Mouse (Mus musculus) liver, embryonic 12.5 days (tissue): ENCODE data around the gene Ahcyl2. TPM values are rescaled to one million over a fixed set of nuclear protein-coding genes. Genes with fewer than 3 reads are reported as not detected.

Experiments used
- ATAC-seq: fragments of 200-750 bp; cut with Nextera tagmentation; 2 replicates; pipeline ENCODE4 v1.8.0; 2017; ENCODE audit warnings: moderate number of reproducible peaks, mild to moderate bottlenecking, moderate library complexity
- H3K27ac ChIP-seq: fragments of 300-500 bp; sonication (generic); 2 replicates; pipeline ENCODE4 v1.5.1; 2016; ENCODE audit warnings: mild to moderate bottlenecking
- H3K27me3 ChIP-seq: fragments of 300-500 bp; sonication (generic); replicated peaks from 2 replicates; pipeline ENCODE4 v1.6.1; 2016; ENCODE audit warnings: mild to moderate bottlenecking, moderate library complexity
- H3K36me3 ChIP-seq: fragments of 300-500 bp; sonication (generic); 2 replicates; pipeline ENCODE4 v1.6.1; 2016; ENCODE audit warnings: mild to moderate bottlenecking, moderate library complexity
- H3K4me1 ChIP-seq: fragments of 300-500 bp; sonication (generic); 2 replicates; pipeline ENCODE4 v1.6.1; 2016
- H3K4me2 ChIP-seq: fragments of 300-500 bp; sonication (generic); 2 replicates; pipeline ENCODE4 v1.6.1; 2016; ENCODE audit warnings: mild to moderate bottlenecking, moderate library complexity
- H3K4me3 ChIP-seq: fragments of 300-500 bp; sonication (generic); 2 replicates; pipeline ENCODE4 v1.5.1; 2016; ENCODE audit warnings: mild to moderate bottlenecking, moderate library complexity
- H3K9ac ChIP-seq: fragments of 300-500 bp; sonication (generic); 2 replicates; pipeline ENCODE4 v1.6.1; 2016; ENCODE audit warnings: mild to moderate bottlenecking, moderate library complexity
- H3K9me3 ChIP-seq: fragments of 300-500 bp; sonication (generic); replicated peaks from 2 replicates; pipeline ENCODE4 v1.6.1; 2016; ENCODE audit warnings: mild to moderate bottlenecking, moderate library complexity
- WGBS: fragments of 180-500 bp; shearing (Covaris S2); methylation state at CpG from one replicate; pipeline ENCODE4 v1.1.7; 2016; ENCODE audit not compliant: insufficient replicate concordance; 5-methylcytosine and 5-hydroxymethylcytosine counted together
- polyA plus RNA-seq: library from polyadenylated mRNA; unstranded; fragments of >200 nt; fragmentation: Nextera tagmentation; extraction: Ambion mirVana; gene quantifications from 2 replicates; pipeline ENCODE4 v1.2.1, GENCODE M21; 2016

The Ahcyl2 gene
- polyA plus RNA-seq, 1 experiment from 2014 or later = 8.6 TPM

- no peak overlapping the region for H3K27ac ChIP-seq
- no peaks in the 10 kb centered on the region for H3K36me3 ChIP-seq
- 74% methylated on average over 1 of the region's 1 CpGs for WGBS
- H3K27me3 ChIP-seq = no peaks in the 10 kb centered on the region
- H3K4me1 ChIP-seq = peaks cover 46% of the 10 kb centered on the region
- no peaks in the 10 kb centered on the region for H3K9me3 ChIP-seq
- H3K9ac ChIP-seq = no peak overlapping the region
- H3K4me2 ChIP-seq = no peak overlapping the region
- no peak overlapping the region for H3K4me3 ChIP-seq
- no peak for ATAC-seq
These were observed 6.3 kb downstream of the Ahcyl2 start for GRCm38 (mm10) chr6:29774161-29774560.

- Histone ChIP-seq H3K4me3 (no peak overlapping the region), H3K27me3 (no peaks in the 10 kb centered on the region), H3K9me3 (no peaks in the 10 kb centered on the region), H3K4me2 (no peak overlapping the region), H3K27ac (no peak overlapping the region), H3K9ac (no peak overlapping the region), H3K36me3 (no peaks in the 10 kb centered on the region), H3K4me1 (peaks cover 36% of the 10 kb centered on the region)
- ATAC-seq = no peak
- 78% methylated on average over 1 of the region's 1 CpGs for WGBS
These were observed 7.8 kb downstream of the Ahcyl2 start for GRCm38 (mm10) chr6:29775609-29776008.

DNA sequence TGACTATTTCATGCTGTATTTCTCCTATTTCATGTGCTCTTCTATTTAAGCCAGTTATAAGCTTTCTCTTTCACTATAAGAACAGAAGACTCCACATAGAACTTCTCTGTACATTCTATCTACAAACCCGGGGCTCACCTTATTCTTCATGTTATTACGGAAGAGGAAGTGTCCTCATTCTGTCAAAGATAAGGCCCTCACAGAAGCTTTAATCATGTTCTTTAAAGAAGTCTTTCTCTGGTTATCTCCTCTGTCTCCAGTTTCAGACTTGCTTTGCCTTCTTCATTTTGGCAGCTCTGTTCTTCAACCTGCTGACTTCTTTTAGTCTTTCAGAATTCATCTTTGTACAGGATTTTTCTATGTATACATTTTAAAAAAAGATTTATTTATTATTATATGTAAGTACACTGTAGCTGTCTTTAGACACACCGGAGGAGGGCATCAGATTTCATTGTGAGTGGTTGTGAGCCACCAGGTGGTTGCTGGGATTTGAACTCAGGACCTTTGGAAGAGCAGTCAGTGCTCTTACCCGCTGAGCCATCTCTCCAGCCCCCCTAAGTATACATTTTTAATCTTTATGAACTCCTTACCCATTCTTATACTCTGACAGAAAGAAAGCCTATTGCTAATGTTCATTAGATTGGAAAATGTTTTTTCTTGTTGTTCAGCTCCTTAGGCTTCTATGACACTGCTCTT, 8.9 kb downstream of the Ahcyl2 start:
- Histone ChIP-seq H3K9me3 (no peaks in the 10 kb centered on the region), H3K4me1 (peaks cover 29% of the 10 kb centered on the region), H3K36me3 (no peaks in the 10 kb centered on the region), H3K27me3 (no peaks in the 10 kb centered on the region), H3K9ac (peak overlapping the region; percentile 31; the same call in 1 of the 2 replicates), H3K4me3 (no peak overlapping the region), H3K27ac (no peak overlapping the region), H3K4me2 (peak overlapping the region; percentile 30)
- ATAC-seq = no peak
- WGBS = 43% methylated on average over 4 of the region's 4 CpGs

DNA sequence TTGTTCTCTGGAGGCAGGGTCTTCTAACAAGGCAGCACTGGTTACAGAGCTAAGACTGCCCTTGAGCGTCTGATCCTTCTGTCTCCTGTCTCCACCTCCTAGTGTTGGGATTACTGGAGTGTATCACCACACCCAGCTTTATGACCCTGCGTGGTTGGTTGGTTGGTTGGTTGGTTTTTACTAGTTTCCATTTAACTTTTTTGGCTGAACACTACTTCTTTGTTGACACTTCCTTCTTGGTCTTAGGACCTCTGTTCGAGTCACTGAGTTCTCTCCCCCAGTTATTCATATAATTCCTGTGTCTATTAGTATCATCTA, 9.4 kb downstream of the Ahcyl2 start:
- peaks cover 32% of the 10 kb centered on the region for H3K4me1 ChIP-seq
- no peak for ATAC-seq
- H3K4me3 ChIP-seq = no peak overlapping the region
- H3K9me3 ChIP-seq = no peaks in the 10 kb centered on the region
- H3K27me3 ChIP-seq = no peaks in the 10 kb centered on the region
- no peak overlapping the region for H3K4me2 ChIP-seq
- no peaks in the 10 kb centered on the region for H3K36me3 ChIP-seq
- 78% methylated on average over 3 of the region's 3 CpGs for WGBS
- no peak overlapping the region for H3K27ac ChIP-seq
- H3K9ac ChIP-seq = peak overlapping the region; percentile 31; the same call in 1 of the 2 replicates

GRCm38 (mm10) chr6:29780082-29780481, 12.3 kb downstream of the Ahcyl2 start:
- Histone ChIP-seq H3K4me1 (peaks cover 54% of the 10 kb centered on the region), H3K27me3 (no peaks in the 10 kb centered on the region), H3K27ac (no peak overlapping the region), H3K4me2 (no peak overlapping the region), H3K9me3 (no peaks in the 10 kb centered on the region), H3K9ac (no peak overlapping the region), H3K4me3 (no peak overlapping the region), H3K36me3 (no peaks in the 10 kb centered on the region)
- ATAC-seq = no peak

DNA sequence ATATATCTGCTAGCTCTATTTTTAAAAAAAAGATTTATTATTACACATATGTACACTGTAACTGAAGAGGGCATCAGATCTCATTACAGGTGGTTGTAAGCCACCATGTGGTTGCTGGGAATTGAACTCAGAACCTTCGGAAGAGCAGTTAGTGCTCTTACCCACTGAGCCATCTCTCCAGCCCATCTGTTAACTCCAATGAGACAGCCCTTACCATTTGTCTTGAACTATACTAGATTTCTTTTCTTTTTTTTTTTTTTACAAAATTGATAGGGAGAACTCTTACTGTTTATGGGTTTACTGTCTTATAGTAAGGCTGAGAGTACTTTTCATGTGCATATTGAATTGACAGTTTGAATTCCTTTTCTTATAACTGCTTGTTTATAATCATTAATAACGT, 12.8 kb downstream of the Ahcyl2 start:
- peaks cover 57% of the 10 kb centered on the region for H3K4me1 ChIP-seq
- WGBS = 80% methylated on average over 2 of the region's 2 CpGs
- no peak overlapping the region for H3K4me3 ChIP-seq
- no peak for ATAC-seq
- no peaks in the 10 kb centered on the region for H3K9me3 ChIP-seq
- H3K9ac ChIP-seq = no peak overlapping the region
- no peaks in the 10 kb centered on the region for H3K27me3 ChIP-seq
- H3K4me2 ChIP-seq = no peak overlapping the region
- no peak overlapping the region for H3K27ac ChIP-seq
- H3K36me3 ChIP-seq = no peaks in the 10 kb centered on the region

DNA sequence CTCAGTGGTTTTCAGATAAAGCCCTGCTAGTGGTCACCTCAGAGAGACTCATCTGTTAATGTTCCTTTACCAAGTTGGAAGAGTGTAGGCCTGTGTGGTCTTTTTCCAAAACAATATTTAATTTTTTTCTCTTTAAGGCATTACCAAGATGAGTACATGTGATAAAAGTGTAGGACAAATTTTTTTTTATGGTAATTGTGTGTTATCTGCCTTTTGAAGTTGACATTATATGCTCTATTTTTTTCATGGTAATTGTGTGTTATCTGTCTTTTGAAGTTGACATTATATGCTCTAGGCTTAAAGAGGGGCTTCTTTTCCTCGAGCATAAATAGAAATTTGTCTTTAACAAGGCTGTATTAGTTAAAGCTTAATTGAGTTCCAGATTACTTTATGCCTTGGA, 14.4 kb downstream of the Ahcyl2 start:
- WGBS = 47% methylated on average over 1 of the region's 1 CpGs
- Histone ChIP-seq H3K9me3 (no peaks in the 10 kb centered on the region), H3K27ac (no peak overlapping the region), H3K9ac (no peak overlapping the region), H3K36me3 (no peaks in the 10 kb centered on the region), H3K27me3 (no peaks in the 10 kb centered on the region), H3K4me3 (no peak overlapping the region), H3K4me2 (no peak overlapping the region), H3K4me1 (peaks cover 50% of the 10 kb centered on the region)
- no peak for ATAC-seq

DNA sequence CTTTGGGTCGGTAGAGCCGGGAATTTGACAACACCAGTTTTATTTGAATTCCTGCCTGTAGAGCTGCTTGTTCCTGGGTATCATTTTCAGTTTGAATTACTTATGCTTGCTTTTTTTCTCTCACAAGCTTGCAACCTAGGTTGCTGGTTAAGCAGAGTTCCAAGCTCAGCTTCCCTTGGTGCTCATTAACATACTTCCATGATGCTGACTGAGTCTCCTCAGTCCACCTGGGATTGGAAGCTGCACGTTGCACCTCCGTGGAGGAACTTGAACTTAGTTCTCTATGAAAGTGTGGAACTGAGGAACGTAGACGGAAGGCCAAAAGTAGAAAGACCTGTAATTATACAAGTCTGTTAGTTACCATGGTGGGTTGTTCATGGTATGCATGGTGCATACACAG, 16.1 kb downstream of the Ahcyl2 start:
- no peaks in the 10 kb centered on the region for H3K27me3 ChIP-seq
- no peaks in the 10 kb centered on the region for H3K9me3 ChIP-seq
- peak overlapping the region; percentile 46; the same call in 1 of the 2 replicates for H3K27ac ChIP-seq
- H3K36me3 ChIP-seq = no peaks in the 10 kb centered on the region
- WGBS = 83% methylated on average over 6 of the region's 6 CpGs
- no peak overlapping the region for H3K9ac ChIP-seq
- H3K4me1 ChIP-seq = peaks cover 43% of the 10 kb centered on the region
- H3K4me3 ChIP-seq = no peak overlapping the region
- 0 out of 2 replicates have a peak, but pooled peaks have one; percentile 13 for ATAC-seq
- peak overlapping the region; percentile 47 for H3K4me2 ChIP-seq

DNA sequence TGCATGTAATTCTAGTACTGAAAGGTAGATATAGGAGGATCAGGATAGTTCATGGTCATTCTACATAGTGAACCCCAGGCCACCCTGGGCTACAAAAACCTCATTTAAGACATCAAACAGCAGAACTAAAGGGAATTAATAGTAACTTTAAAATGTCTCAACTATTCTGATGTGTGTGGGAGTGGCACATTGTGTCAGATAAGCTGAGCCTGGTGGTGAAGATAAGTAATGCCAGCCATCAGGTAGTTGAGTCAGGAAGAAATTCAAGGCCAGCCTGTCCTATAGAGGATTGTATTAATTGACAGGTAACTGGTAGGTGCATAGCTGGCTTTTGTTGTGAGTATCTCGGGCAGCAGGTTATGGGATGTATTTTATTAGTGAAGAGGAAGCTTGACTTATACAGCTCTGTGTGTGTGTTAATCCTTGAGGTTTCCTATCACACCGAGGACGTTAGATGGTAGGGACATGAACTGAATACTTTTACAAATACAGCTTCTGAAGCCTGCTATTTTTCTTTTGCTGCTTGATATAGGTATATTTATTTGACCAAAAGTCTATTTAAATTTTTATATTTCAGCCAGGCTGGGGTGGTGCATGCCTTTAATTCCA, 16.7 kb downstream of the Ahcyl2 start:
- H3K4me1 ChIP-seq = peaks cover 43% of the 10 kb centered on the region
- H3K4me2 ChIP-seq = peak overlapping the region; percentile 47
- WGBS = 51% methylated on average over 3 of the region's 3 CpGs
- peak; percentile 90 for ATAC-seq
- no peaks in the 10 kb centered on the region for H3K36me3 ChIP-seq
- no peaks in the 10 kb centered on the region for H3K9me3 ChIP-seq
- H3K4me3 ChIP-seq = 0 out of 2 replicates have a peak overlapping the region, but pooled peaks have one; percentile 4
- H3K27me3 ChIP-seq = no peaks in the 10 kb centered on the region
- H3K9ac ChIP-seq = no peak overlapping the region
- H3K27ac ChIP-seq = peak overlapping the region; percentile 46; the same call in 1 of the 2 replicates

DNA sequence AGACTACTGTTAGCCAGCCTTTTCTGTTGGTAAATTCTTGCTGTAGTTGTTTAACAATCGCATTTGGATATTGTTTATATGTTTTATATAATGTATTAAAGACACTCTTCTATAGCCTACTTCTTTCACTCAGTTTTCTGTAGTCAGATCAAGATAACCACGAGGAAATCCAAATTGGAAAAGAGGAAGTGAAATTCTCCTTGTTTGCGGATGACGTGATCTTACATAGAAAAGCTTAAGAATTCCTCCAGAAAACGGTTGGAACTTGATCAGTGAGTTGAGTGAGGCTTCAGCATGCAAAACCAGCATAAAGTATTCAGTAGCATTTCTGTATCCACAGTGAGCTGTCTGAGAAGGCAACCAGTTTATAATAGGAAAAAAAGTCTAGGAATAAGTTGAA, 17.9 kb downstream of the Ahcyl2 start:
- Histone ChIP-seq H3K4me2 (no peak overlapping the region), H3K9ac (no peak overlapping the region), H3K4me3 (no peak overlapping the region), H3K36me3 (no peaks in the 10 kb centered on the region), H3K27ac (no peak overlapping the region), H3K27me3 (no peaks in the 10 kb centered on the region), H3K4me1 (peaks cover 43% of the 10 kb centered on the region), H3K9me3 (no peaks in the 10 kb centered on the region)
- ATAC-seq = no peak
- 55% methylated on average over 5 of the region's 5 CpGs for WGBS

- WGBS = 68% methylated on average over 3 of the region's 3 CpGs
- no peak overlapping the region for H3K9ac ChIP-seq
- no peak for ATAC-seq
- no peaks in the 10 kb centered on the region for H3K36me3 ChIP-seq
- H3K27ac ChIP-seq = no peak overlapping the region
- H3K4me2 ChIP-seq = no peak overlapping the region
- no peaks in the 10 kb centered on the region for H3K27me3 ChIP-seq
- peaks cover 29% of the 10 kb centered on the region for H3K4me1 ChIP-seq
- no peak overlapping the region for H3K4me3 ChIP-seq
- no peaks in the 10 kb centered on the region for H3K9me3 ChIP-seq
These were observed 21.1 kb downstream of the Ahcyl2 start for GRCm38 (mm10) chr6:29788779-29789350.

DNA sequence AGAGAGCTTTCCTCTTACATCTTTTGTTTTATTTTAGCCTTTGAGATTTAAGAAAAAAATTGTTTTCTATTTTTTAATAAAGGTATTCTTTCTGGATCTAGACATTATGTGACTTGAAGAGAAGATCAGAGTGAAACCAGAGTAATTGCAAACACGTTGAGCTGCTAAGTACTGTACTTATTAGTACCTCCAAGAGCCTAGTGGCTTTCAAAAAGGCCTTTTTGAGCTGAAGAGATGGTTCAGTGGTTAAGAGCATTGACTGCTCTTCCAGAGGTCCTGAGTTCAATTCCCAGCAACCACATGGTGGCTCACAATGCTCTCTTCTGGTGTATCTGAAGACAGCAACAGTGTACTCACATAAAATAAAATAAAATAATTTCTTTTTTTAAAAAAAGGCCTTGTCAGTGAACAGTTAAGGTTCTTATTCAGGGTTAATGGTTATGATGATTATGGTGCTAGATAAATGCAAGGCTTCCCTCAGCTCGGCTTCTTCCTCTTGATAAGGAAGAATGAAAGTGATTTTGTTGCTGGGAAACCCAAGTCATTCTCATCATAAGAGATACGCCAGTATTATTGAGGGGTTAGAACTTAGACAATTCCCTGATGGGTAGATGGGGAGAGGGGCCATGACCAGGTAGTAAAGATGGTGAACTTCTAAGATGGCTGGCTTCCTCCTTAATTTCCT, 22.3 kb downstream of the Ahcyl2 start:
- Histone ChIP-seq H3K9ac (no peak overlapping the region), H3K27ac (no peak overlapping the region), H3K4me2 (no peak overlapping the region), H3K4me3 (no peak overlapping the region), H3K9me3 (no peaks in the 10 kb centered on the region), H3K27me3 (no peaks in the 10 kb centered on the region), H3K4me1 (peaks cover 16% of the 10 kb centered on the region), H3K36me3 (no peaks in the 10 kb centered on the region)
- no peak for ATAC-seq
- WGBS = 50% methylated on average over 3 of the region's 3 CpGs
